Mouse (Mus musculus) fat pad, adult 2 months (tissue): ENCODE data around the gene Nfasc.

Source experiments
- DNase-seq: peaks from one replicate; pipeline ENCODE4 v3.0.0-alpha.2; 2011; ENCODE audit warnings: low read depth, low spot score; ENCODE audit errors: extremely low read depth

Gene Nfasc

DNA sequence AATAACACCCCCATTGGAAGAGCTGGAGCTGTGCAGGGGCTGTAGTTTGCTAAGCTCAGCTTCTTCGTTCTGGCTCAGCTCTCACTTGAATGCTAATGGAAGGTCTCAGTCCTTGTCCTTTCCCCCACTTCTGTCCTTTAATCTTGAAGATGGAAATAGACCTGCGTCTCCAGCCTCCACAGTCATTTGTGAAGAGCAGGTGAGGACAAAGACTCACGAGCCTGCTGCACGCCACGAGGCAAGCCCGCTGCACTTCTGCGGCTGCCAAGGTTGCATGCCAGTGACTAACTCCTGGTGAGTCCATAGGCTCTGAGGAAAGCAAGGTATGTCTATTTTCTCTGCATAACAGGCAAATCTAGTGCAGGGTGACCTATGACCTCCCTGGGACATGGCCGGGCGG, 88.4 kb downstream of the Nfasc start:
- no peak for DNase-seq

GRCm38 (mm10) chr1:132650680-132651079, 90.9 kb downstream of the Nfasc start:
- DNase-seq = no peak

GRCm38 (mm10) chr1:132647958-132648357, 93.6 kb downstream of the Nfasc start:
- no peak for DNase-seq

- no peak for DNase-seq
These were observed 100.4 kb downstream of the Nfasc start for GRCm38 (mm10) chr1:132641049-132641795.

GRCm38 (mm10) chr1:132640256-132640655, 101.3 kb downstream of the Nfasc start:
- DNase-seq = no peak

DNA sequence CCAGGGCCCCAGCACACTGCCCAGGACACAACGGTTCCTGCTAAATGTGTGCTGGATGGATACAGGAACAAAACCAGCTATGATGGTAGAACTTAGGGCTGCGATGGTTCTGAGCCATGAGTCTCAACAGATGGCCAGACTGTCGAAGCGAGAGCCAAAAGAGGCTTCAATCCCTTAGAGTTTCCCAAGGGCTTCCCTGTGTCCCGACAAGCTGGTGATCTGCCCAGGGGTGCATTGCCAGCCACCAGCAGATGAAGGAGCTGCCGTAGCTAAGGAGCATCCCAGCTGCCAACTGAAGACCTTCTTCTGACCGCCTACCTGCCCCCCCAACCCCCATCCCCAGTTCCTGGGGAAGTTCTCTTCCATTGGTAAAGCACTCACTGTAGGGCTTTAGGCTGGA, 104.3 kb downstream of the Nfasc start:
- no peak for DNase-seq

DNA sequence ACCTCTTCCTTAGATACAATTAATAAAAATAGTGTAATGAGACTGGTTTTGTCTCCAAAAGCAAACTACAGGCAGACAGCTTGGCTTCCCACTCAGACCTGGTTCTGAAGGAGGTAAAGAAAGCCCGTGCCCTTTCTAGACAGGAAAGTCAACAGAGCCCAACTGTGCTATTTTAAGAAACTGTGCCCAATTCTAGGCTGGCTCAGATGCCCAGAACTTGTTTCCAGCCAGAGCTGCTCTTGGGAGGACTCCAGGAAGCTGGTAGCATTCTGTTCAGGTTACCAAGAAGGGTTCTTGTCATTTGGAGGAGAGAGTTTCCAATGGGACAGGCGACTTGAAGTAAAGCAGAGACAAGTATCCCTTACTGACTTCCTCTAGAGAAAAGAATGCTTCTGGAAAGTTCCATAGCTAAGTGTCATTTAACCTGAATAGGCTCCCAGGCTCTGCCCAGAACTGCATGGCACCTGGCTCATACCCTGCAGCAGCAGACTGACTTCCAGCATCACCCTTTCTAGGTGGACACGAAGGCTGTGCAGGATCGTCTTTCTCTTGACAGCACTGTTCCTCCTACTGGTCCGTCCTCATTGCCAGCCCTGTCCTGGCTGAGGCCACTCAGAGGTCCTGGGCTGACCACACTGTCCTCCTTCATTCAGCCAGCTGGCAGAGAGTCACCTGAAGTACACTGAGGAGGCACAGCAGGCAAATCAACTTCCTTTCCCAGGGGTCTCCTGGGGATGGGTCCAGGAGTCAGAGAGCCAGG, 111.8 kb downstream of the Nfasc start:
- DNase-seq = no peak

- no peak for DNase-seq
These were observed 113.0 kb downstream of the Nfasc start for GRCm38 (mm10) chr1:132628599-132628998.

DNA sequence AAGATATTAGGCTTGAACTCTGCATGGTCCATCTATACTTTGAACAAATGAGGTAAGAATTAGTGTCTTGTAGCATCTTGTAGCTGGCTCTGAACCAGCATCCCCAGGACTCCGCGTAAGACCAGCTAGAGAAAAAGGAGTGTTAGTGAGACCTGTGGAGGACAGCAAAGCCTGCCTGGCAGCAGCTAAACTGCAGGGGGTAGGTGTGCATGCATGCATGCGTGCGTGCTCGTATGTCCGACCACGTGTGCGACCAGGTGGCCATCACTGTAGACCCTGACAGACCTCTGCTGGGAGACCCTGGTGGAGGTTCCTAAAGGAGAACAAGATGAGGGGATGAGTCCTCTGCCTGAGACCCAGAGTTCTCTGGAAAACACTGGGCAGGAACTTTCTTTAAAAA, 113.4 kb downstream of the Nfasc start:
- no peak for DNase-seq

DNA sequence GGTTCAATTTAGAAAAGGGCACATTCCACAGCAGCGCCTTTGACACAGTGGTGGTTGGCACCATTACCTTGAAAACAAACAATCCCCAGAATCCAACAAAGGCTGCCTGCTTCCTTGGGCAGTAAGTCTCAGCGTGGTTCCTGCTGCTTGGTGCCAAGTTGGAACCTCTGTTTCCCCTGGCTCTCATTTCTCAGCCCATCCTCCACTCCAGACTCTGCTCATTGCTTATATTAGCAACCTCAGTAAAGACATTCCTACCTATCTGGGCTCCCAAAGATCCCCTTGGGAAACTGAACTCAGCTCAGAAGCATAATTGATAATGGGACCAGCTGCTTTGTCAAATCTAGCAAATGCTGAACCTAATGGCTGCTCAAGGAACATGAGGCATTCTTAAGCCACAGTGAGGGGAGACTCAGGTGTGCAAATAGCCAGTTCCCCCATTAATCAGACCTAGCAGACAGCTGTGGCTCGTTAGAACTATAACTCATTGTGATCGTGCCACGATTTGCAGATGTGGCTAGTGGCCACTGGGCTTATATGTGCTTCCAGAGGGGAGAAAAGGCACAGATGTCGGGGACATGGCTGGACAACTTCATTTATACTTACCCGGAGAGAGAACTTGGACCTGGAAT, 115.4 kb downstream of the Nfasc start:
- DNase-seq = no peak

DNA sequence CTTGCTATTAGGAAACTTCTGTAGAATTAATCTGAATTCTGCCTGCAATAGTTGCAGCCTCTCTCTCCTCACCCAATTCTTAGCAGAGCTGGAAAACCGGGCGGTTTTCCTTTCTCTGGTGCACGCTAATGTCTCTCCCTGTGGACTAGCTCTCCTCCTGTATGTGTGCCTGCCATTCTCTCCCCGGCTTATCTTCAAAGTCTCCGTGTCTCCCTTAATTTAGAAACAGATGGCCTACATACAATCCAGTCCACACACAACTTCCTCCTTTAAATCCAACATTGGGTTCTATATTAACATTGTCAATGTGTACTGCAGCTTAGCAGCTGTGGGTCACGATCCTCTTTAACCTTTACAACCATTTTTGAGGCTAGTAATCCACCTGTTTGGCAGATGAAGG, 116.6 kb downstream of the Nfasc start:
- no peak for DNase-seq

DNA sequence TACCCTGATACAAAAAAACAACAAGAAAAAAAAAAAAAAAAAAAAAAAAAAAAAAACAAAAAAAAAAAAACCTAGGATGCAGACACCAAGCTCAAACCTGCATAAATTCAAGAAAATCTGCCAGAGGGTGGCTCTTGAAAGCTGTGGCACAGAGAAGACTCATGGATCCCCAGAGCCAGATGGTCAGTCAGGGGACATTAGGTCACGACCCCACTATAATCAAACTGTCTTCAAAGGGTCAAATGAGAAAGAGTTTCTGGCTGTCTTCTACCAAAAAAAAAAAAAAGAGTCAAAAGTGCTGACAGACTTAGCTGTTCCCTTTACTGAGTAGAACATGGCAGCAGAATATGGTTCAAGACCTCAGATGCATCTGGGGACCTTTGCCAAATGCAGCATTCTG, 117.1 kb downstream of the Nfasc start:
- DNase-seq = no peak

DNA sequence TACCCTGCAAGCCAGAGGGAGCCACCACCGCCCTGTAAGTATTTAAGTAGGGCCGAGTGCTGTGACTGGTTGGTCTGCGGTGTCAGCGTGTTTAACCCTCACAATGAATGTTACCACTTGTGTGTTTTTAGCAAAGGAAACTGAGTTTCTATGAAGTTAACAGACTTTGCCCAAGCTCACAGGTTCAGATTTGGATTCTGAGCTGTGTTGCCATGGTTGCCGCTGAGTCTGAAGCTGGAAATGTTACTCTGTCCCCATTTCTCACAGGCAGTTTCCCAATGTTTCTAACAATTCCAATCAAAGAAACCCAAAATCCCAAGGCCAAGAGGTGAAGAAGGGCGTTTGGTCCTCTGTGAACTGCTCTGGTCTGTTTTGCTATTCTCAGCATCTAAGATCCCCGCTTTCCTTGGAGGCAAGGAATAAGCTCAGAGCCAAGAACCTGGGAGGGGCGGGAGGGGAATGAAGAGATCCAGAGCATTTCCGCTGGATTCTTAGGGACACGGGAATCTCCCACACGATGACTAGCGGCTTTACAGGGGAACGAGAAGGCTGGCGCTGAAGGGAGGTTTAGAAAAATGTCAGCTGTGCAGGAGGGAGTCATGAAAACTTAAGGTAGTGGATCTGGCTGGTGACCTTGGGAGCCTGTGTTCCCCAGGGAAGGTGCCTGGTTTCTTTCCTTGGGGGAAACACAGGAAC, 117.8 kb downstream of the Nfasc start:
- DNase-seq = no peak

- no peak for DNase-seq
These were observed 129.5 kb downstream of the Nfasc start for GRCm38 (mm10) chr1:132612066-132612465.

DNA sequence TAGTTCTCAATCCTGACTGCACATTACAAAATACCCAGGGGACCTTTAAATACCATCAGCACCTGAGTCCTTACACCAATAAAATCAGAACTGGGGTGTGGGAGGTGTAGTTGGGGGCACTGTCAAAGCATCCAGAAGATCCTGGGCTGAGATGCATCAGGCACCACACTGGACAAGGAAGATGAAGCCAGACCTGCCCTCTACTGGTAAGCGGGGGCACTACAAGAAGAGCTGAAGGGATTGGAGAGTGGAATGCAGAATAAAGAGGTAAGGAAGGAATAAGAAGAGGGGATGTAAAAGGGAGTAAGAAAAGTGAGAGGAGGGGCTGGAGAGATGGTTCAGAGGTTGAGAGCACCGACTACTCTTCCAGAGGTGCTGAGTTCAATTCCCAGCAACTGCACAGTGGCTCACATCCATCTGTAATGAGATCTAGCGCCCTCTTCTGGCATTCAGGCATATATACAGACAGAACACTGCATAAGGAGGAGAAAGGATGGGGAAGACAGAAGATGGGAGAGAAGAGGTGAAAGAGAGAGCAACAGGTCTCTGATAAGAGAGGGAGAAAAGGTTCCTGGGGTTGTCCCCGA, 132.5 kb downstream of the Nfasc start:
- DNase-seq = no peak

DNA sequence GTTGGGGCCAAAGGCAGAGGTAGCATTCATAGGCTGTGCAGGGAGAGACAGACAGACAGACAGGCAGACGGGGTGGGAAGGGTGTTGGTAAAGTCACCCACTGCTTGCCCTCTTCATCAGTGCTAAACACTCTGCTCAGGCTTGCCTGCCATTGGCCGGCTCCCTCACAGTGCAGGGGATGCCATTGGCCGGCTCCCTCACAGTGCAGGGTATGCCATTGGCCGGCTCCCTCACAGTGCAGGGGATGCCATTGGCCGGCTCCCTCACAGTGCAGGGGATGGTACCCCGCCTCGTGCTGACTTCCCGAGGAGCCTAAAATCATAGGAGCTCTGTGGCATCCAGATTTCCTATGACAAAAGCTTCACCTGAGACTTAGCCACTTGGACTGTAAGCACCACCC, 139.4 kb downstream of the Nfasc start:
- no peak for DNase-seq

DNA sequence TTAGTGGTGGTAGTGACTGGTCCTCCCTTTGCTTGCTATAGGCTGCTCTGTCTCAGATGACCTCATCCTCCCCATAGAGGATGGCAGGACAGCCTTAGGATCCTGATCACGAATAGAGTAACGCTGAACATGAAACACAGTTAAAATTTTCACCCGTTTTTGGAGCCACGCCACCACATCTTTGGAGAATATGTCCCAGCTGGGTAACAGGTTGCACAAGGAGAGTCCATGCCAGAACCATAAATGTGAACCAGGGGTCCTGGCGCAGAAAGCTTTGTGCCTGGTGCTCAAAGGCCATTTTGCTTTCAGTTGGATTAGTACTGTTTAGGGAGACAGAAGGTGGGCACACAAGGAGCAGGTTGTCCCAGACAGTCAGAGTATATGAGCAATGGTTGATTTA, 143.6 kb downstream of the Nfasc start:
- no peak for DNase-seq

GRCm38 (mm10) chr1:132595741-132596140, 145.9 kb downstream of the Nfasc start:
- no peak for DNase-seq

GRCm38 (mm10) chr1:132594587-132594986, 147.0 kb downstream of the Nfasc start:
- DNase-seq = no peak

DNA sequence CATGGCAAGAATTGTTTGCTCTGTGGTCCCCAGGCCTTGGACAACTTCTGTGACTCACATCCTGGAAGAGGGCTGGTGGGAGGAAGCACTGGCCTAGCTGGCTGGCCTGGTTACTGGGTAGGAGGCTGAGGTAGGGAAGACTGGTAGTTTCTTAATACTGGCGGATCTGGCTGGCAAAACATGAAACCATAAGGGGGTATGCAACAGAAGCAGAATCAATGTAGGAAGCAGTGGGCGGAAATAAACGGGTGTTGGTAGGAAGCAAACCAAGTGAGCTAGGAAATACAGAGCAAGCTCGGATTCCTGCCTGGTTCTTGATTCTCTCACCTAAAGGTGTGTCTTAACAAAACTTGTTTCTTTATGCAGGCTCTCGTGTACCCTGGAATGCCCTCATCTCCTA, 149.5 kb downstream of the Nfasc start:
- no peak for DNase-seq

- DNase-seq = no peak
These were observed 150.1 kb downstream of the Nfasc start for GRCm38 (mm10) chr1:132591399-132591930.
